Comparison of ENCODE assay signal across 8 mouse cellular contexts in the genomic region with DNA sequence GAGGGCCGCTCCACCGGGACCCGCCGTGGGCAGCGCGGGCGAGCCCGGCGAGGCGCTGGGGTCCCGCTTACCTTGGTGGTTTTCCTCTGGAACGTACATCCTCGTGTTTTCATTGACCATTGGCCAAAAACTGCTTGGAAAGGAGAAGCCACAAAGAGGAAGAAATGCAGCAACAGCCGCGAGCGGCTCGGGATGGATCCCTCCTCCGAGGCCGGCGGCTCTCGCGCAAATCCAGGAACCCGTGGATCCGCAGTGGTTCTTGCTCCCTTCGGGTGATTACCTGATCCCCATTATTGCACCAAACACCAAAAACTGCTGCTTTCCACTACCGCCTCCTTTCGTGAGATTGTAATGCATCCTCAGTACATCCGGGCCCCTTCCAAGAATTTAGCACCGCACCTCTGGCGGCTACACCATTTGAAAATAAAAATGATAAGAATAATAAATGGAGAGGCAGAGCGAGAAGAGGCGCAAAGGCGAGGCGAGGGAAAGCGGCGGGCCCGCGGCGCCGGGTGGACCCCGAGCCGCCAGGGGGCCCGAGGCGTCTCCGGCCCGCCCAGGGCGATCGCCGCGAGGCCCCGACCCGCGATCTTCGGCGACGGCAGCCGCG.
A peak's percentile ranks its signal among the peaks of the same experiment; 100 is the strongest.
DNase-seq lines count a peak whose midpoint lies in the region; ATAC-seq and TF ChIP-seq lines count a peak whose summit lies in the region.

No protein-coding gene starts in this region.

- in situ Hi-C loops in Patski (cut with MboI; ENCODE audit: low pct_unique_long_range_greater_than_20kb): no loop called here

- CTCF ChIA-PET in Patski (lab: Charles Lee): interaction anchor here (1.0 to 1.5 kb wide), 2 partner anchors 316 to 461 kb away, joined by 3 to 4 read pairs; no protein-coding TSS in a partner anchor

- TF ChIP-seq CTCF in Patski (IDR thresholded peaks at IDR 0.05): peak; percentile 25

- H3K27ac ChIP-seq in kidney, embryonic 14.5 days (ENCODE audit: low read depth, low read length): no peak overlapping the region
- H3K27ac ChIP-seq in hindbrain, embryonic 10.5 days: peak overlapping the region; percentile 90
- no peak overlapping the region for H3K27ac ChIP-seq in liver, embryonic 12.5 days

- 0 out of 2 replicates have a peak, but pooled peaks have one; percentile 9 for ATAC-seq in kidney, embryonic 14.5 days (ENCODE audit: low FRiP score, low TSS enrichment)
- ATAC-seq in Patski: peak; percentile 6
- ATAC-seq in liver, embryonic 12.5 days: no peak

- H3K9me3 ChIP-seq in kidney, embryonic 14.5 days (ENCODE audit: control insufficient read depth, low read length): no peaks in the 10 kb centered on the region
- no peaks in the 10 kb centered on the region for H3K9me3 ChIP-seq in hindbrain, embryonic 10.5 days
- H3K9me3 ChIP-seq in liver, embryonic 12.5 days (replicated peaks): no peaks in the 10 kb centered on the region

- H3K4me3 ChIP-seq in kidney, embryonic 14.5 days (ENCODE audit: low read length): peak overlapping the region; percentile 64
- H3K4me3 ChIP-seq in hindbrain, embryonic 10.5 days: peak overlapping the region; percentile 76
- peak overlapping the region; percentile 60 for H3K4me3 ChIP-seq in liver, embryonic 12.5 days

- H3K4me2 ChIP-seq in kidney, embryonic 14.5 days (replicated peaks; ENCODE audit: low read depth, low read length): peak overlapping the region; percentile 98
- peak overlapping the region; percentile 89 for H3K4me2 ChIP-seq in liver, embryonic 12.5 days

- peaks cover 26% of the 10 kb centered on the region for H3K27me3 ChIP-seq in kidney, embryonic 14.5 days (ENCODE audit: control insufficient read depth, insufficient read depth, low read length)
- H3K27me3 ChIP-seq in Patski: peaks cover 18% of the 10 kb centered on the region
- H3K27me3 ChIP-seq in hindbrain, embryonic 10.5 days (ENCODE audit: insufficient read depth, poor library complexity, severe bottlenecking): peaks cover 62% of the 10 kb centered on the region
- H3K27me3 ChIP-seq in liver, embryonic 12.5 days (replicated peaks): peaks cover 92% of the 10 kb centered on the region

- no peaks in the 10 kb centered on the region for H3K36me3 ChIP-seq in kidney, embryonic 14.5 days (ENCODE audit: control insufficient read depth, insufficient read depth, low read length)
- no peaks in the 10 kb centered on the region for H3K36me3 ChIP-seq in hindbrain, embryonic 10.5 days
- no peaks in the 10 kb centered on the region for H3K36me3 ChIP-seq in liver, embryonic 12.5 days

- no peaks in the 10 kb centered on the region for H3K4me1 ChIP-seq in kidney, embryonic 14.5 days (ENCODE audit: control insufficient read depth, insufficient read depth, low read length)
- peaks cover 39% of the 10 kb centered on the region for H3K4me1 ChIP-seq in hindbrain, embryonic 10.5 days (replicated peaks)
- peaks cover 20% of the 10 kb centered on the region for H3K4me1 ChIP-seq in liver, embryonic 12.5 days

- H3K9ac ChIP-seq in kidney, embryonic 14.5 days (ENCODE audit: low read depth, low read length): peak overlapping the region; percentile 70
- peak overlapping the region; percentile 29; the same call in 1 of the 2 replicates for H3K9ac ChIP-seq in liver, embryonic 12.5 days

- under 1% methylated on average over 58 of the region's 58 CpGs for WGBS in kidney, embryonic 14.5 days
- WGBS in hindbrain, embryonic 10.5 days: under 1% methylated on average over 52 of the region's 58 CpGs
- WGBS in liver, embryonic 12.5 days (ENCODE audit: insufficient replicate concordance): under 1% methylated on average over 58 of the region's 58 CpGs

- no peak for DNase-seq in kidney, adult 9 months
- no peak for DNase-seq in Patski (ENCODE audit: low read depth, low spot score)
- peak; percentile 59 for DNase-seq in embryo, embryonic 11 days
- DNase-seq in hindbrain, embryonic 10.5 days (ENCODE audit: low spot score): peak; percentile 71
- peak; percentile 44 for DNase-seq in right cerebral cortex, postnatal 4 days
- DNase-seq in spleen, postnatal 4 days (ENCODE audit: low spot score in 2 of 2): no peak

- POLR2A ChIA-PET in Patski (lab: Charles Lee): no interaction called here

Comparison
In these comparisons a context has a peak if more than half of its experiments do, and no peak if none do; other contexts are left out.
1. DNase-seq: peak in embryo, embryonic 11 days (single experiment), hindbrain, embryonic 10.5 days (single experiment) and right cerebral cortex, postnatal 4 days (single experiment); none in kidney, adult 9 months (single experiment), Patski (single experiment) and spleen, postnatal 4 days (0 of 2).
2. Peak in every context shown above with its lines, with median percentiles within 50 percentile points of each other: H3K4me3 ChIP-seq.